Mouse (Mus musculus): Measurements from ENCODE around the gene Ctnna2.

Ctnna2 gene

DNA sequence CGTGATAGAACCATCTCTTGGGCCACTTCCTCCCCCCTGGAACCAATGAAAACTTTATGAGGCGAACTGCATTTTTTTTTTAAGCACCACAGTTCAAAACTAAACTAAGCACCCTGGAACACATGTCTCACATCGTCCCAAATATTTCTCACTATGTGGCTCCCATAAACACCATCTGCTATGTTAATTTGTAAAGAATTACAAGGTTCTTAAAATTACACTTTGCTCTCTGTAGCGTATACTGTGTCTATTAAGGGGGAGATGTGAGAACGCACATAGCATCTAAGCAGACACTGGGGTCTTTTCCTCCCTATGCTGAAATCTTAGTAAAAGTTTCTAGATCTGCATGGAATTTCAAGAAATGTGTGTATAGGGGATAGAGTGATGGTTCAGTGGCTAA, 822.5 kb downstream of the Ctnna2 start:
- DNase-seq (ENCODE audit: low spot score in 2 of 2): no peak

DNA sequence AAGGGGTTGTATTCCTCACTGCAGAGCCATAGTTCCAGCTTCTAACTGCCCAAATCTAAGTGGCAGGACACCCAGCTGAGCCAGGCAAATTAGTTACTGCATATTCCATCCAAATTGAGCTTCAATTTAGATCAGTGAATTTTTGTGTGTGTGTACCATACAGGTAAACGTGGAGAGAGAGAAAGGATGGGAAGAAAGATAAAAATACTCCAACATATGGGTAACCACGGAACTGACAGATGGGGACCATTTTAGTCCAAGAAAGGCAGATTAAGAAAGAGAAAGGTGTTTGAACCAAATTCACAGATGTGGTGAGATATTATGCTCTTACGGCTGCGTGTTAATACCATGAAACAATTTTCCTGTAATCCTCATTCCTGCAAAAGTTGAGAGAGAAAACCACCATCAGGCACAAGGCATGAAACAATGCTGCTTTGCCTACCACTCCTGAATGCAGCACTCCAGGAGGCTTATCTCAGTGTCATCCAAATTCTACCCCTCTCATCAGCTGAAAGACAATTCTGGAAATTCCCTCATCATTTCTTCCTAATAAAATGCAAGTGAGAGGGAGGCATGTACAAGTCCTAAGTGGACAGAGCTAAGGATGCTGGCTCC, 840.1 kb downstream of the Ctnna2 start:
- no peak for DNase-seq (ENCODE audit: low spot score in 2 of 2)

DNA sequence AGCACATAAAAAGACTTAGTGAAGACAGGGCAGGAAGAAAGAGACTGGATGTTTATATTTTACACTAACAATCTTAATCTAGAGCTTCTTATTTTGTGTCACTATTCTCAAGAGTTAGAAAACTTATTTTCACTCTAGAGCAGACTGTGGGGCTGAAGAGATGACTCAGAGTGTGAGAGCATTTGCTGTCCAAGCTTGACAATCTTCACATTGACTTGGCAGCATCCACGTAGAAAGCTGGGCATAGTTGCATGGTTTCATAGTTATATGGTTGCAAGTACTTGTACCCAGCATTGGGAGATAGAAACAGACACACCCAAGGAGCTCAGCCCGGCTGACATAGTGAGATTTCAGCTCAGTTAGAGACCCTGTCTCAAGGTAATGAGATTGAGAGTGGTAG, 858.6 kb downstream of the Ctnna2 start:
- peak in 1 of 2 experiments; percentile 9 for DNase-seq (ENCODE audit: low spot score in 2 of 2)

DNA sequence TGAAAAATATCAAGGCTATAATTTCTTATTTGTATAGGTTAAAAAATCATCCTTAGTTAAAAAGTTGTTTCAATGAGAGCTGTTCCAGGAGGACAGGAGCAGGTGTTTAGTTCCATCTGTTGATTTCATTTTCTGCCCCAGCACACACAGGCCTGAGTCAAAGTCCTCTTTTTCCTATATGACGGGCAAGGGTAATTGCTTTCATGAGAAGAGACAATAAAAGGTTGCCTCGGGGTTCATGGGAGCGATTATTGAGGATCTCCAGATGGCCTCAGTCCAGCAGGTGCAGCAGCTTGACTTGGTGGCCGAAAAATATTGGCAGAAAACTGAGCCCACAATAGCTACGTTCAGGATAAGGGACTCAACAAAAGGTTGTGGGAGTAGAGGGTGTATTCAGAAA, 859.0 kb downstream of the Ctnna2 start:
- DNase-seq (ENCODE audit: low spot score in 2 of 2): no peak

DNA sequence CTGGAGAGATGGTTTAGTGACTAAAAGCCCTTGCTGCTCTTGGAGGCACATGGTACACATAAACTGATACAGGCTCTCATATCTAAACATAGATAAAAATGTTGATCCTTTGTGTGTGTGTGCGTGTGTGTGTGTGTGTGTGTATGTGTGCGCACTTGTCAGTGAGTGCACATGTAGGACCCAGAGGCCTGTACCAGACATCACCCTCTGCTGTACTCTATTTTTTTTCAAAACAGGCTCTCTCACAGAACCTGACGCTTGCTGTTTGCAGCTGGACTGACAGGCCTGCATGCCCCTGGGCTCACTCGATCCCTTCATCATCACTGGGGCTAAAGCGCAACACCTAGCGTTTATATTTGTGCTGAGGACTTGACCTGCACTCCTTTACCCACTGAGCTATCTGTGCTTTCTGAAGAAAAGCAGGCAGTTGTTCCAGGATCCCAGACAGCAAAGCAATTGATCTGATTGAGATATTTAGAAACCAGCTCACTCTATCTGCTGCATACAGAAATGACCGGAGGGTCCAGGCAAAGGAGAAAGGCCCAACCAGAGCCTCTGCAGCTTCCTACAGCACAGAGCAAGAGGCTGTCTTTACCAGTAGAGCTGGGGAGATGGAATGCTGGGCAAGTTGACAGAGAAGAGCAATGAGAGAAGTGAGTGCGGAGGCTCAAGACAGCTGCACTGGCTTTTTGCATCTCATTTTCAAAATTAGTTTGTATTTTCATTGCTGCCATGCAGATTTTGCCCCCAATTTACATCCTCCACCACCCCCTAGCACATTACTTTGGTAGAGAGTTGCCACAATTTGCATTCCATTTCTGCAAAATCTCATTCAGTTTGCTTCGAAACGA, 870.2 kb downstream of the Ctnna2 start:
- DNase-seq (ENCODE audit: low spot score in 2 of 2): peak in 1 of 2 experiments; percentile 8

DNA sequence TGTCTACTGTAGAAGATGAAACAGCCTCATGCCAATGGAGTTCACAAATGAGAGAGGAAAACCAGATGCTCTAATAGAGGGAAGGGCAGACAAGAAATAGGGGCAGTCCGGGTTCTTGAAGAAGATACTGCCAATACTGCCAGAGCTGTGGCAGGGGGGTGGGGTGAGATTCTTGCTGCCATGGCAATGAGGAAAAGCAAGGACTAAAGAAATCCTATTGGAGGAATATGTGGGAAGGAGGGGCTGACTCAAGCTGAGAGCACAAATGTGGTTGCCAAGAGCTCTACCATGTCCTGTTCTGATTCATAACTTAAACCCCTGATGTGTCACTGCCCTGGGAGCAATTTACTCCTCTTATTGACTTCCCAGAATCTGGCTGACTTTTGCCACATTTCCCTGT, 878.5 kb downstream of the Ctnna2 start:
- DNase-seq (ENCODE audit: low spot score in 2 of 2): peak in 1 of 2 experiments; percentile 15

DNA sequence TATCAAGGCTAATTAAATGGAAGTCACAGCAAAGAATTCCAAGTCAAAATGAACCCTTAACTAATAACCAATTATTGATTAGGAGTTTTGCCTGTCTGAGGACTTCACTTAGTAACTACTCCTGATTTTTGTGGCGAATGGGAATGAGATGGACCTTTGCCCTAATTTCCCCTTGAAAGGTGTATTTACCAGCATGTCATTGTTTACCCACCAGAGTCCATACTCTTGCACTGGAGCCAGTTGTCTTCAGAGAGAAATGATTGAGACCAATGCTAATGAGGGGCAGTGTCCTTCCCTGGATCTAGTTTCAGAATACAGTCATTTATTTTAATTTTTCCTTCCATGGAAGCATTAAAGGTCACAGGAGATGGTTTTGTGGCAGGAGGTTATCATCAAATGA, 881.0 kb downstream of the Ctnna2 start:
- DNase-seq (ENCODE audit: low spot score in 2 of 2): no peak

DNA sequence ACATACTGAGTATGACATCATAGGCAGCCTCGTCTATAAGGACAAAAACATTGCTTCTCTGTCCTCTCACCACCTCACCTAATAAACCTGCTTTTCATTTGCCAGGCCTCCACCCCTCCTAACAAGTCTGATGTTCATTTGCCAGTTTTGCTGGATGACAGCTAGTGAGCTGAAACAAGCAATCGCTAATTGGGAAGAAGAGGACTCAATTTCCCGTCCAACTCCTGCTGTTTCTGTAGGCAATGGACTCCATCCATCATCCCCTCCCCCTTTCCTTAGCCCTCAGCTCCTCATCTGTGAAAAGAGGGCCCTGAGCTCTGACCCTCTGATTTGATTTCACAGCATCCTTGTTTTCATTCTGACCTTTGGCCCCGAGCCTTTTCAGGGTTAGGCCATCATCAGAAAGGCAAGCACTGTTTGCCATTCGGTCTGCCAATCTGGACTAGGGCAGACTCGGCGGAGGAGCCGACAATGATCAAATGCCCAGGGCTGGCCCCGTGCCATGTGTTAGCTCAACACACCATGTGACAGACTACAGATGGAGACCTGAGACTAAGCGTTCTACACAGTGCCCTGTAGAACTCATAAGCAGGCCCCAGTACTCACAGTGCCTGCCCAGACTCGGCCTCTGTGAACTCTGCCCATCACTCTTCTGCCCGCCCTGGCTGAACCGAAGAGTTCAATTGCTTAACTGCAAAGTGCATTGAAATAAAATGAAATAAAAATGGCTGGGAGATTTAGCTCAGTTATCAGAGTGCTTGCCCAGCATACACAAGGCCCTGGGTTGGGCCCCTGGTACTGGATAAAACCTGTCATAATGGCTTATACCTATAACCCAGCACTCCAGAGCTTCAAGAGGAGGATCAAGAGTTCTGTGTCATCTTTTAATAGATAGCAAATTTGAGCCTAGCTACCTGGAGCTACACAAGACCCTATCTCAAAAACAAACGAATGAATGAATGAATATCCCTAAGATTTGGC, 903.8 kb downstream of the Ctnna2 start:
- DNase-seq (ENCODE audit: low spot score in 2 of 2): peak; percentile 41 to 42

DNA sequence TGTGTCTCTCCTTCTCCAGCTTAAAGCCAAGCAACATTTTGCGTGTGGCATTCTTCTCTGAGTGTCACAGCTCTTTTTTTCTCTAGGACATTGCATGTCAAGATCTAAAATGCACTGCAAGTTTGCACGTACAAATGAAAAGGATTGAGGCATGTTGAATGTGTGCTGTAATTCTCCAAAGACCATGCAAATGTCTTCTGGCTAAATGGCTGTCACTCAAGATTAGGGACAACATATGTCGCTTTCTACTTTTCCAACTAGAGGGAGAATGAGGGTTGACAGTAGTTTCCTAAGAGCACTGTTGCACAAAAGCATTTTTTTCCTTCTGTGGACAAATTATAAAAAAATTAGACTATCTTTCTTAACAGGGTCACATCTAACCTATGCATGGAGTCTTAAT, 909.9 kb downstream of the Ctnna2 start:
- no peak for DNase-seq (ENCODE audit: low spot score in 2 of 2)

DNA sequence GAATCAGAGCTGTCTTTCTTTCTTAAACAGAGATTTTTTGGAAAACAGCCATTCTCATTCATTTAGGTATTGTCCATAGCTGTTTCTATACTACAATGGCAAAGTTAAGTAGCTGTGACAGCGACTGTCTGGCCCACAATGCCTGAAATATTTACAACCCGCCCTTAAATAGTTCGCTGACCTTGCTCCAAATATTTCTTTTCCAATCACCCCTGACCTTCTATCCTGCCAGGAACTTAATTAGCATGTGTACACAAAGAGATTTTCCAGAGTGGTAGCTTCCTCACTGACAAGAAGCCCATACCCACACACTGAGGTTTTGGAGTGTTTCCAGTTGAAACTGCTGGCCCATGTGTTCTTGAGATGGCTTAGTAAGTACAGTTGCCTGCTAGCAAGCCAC, 928.8 kb downstream of the Ctnna2 start:
- no peak for DNase-seq (ENCODE audit: low spot score in 2 of 2)

DNA sequence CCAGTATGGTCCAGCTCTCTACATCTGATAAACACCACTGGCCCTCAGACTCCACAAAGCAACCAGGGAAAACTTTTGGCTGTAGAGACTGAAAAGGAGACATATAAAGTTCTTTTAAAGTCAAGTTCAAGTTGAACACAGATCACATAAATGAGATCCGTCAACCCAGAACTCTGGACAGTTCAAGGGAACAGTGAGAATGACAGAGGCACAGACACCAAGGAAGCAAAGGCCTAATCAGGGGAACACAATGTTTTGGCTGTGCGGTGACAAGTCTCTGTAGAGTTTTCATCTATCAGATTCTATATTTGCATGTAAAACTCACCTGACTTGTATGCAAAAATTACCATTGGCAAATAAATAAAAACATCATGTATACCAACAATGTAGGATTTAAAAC, 929.3 kb downstream of the Ctnna2 start:
- DNase-seq (ENCODE audit: low spot score in 2 of 2): no peak

DNA sequence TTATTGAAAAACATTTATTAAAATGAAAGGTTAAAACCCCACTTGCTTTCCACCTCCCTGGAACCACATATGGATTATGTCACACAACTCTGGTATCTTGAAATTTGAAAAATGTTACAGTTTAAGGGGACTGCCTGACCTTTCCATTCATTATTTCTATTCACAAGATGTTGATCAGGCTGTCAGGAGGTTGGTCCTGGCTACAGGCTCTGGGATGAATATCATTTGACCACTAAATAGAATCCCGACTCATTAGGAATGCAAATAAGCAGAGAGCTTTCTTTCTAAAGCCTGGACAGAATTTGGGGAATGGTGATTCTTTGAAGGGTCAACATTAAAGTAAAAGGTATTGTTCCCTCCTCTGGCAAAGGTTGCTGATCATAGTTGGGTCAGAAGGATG, 931.9 kb downstream of the Ctnna2 start:
- DNase-seq (ENCODE audit: low spot score in 2 of 2): no peak

DNA sequence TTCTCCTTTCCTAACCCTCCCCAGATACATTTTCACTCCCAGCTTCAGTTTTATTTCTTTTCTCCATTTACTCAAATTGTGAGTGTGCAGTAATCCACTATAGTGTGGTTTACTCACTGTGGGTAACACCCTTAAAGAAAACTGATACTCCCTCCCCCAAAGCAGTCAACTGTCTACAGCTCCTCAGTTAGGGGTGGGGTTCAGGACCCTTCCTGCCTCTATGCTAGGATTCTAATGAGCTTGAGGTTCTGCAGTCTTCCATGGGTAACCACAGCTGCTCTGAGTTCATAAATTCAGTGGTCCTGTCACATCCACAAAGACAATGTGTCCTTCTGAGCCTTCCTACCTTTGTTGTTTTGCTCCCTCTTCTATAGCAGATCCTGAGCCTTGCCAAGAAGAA, 954.4 kb downstream of the Ctnna2 start:
- no peak for DNase-seq (ENCODE audit: low spot score in 2 of 2)

- no peak for DNase-seq (ENCODE audit: low spot score in 2 of 2)
Measured at GRCm38 (mm10) chr6:77013194-77013593, 966.3 kb downstream of the Ctnna2 start.

DNA sequence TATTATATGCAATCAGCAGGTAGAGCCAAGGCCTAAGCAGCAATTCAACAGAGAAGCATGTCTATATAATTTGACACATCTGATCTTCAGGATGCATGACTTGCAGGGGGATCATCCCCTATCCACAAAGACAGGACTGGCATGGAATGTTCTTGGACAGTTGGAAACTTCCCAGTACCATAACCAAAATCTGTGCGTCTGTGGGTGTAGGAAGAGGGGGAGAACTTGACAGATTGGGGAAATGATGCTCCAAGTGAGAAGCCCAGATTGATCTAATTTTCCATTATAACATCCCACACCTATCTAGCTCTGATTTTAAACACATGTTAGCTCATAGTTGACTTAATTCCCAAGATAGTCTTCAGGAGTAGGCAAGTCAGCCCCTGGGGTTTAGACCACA, 968.5 kb downstream of the Ctnna2 start:
- DNase-seq (ENCODE audit: low spot score in 2 of 2): no peak

- no peak for DNase-seq (ENCODE audit: low spot score in 2 of 2)
Measured at GRCm38 (mm10) chr6:76992128-76992527, 987.4 kb downstream of the Ctnna2 start.

- DNase-seq (ENCODE audit: low spot score in 2 of 2): peak in 1 of 2 experiments; percentile 23
Measured at GRCm38 (mm10) chr6:76984773-76985172, 994.7 kb downstream of the Ctnna2 start.

DNA sequence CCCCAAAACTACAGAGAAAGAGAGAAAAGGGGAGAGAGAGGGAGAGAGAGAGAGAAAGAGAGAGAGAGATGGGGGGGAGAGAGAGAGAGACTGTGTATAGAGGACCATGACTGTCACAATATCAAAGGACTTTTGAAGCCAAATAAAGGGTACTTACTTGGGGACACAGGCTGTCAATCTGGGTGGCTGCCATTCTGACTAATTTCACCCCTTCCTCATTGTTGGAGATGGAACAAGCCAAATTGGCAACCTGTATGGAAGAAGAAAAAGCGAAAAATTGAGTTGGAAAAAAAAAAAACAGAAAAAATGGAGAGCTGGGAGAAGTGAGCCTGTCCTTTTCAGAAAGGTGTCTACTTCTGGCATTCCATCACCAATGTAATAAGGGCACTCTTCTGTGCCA, 997.8 kb downstream of the Ctnna2 start:
- no peak for DNase-seq (ENCODE audit: low spot score in 2 of 2)

DNA sequence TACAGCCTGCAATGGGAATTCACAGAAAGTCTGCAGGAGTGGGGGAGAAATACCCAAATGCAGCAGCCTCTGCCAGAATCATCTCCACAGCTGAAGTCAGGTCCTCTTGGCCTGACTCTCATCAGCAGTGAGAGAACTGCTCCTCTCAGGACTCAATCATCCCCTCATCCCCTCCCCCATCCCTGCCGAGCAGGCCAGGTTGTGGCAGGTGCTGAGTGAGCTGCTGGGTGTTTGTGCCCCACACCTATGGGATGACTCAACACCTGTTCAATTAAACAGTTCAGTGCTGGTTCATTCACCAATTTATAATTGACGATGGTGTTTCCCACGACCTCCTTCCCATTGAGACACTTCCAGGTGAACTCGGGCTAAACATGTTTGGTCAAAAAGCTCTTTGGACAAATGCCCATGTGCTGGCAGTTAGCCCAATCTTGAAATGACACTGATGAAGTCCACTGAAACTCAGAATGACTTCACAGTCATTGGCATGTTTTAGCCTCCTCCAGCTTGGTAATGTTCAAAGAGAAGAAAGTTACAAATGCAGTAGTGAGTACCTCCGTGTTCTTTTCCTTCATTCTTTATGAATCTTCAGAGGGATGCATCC, 1000.1 kb downstream of the Ctnna2 start:
- DNase-seq (ENCODE audit: low spot score in 2 of 2): no peak

GRCm38 (mm10) chr6:76977817-76978216, 1001.7 kb downstream of the Ctnna2 start:
- no peak for DNase-seq (ENCODE audit: low spot score in 2 of 2)

DNA sequence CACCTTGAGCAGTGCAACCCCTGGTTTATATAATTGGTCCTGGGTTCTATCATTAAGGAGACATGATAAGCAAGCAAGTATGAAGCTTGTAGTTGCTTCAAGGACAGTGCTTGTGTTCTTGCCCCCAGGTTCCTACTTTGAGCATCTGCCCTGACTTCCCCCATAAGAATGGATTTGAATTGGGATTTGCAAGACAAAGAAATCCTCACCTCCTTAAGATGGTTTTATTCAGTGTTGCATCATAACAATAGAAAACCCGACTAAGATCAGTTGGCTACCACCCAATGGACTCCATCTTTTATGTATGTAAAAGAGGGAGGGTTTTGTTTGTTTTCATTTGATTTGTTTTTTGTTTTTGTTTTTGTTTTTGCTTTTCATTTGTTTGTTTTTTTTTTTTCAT, 1005.2 kb downstream of the Ctnna2 start:
- no peak for DNase-seq (ENCODE audit: low spot score in 2 of 2)

- DNase-seq (ENCODE audit: low spot score in 2 of 2): peak in 1 of 2 experiments; percentile 14
Measured at GRCm38 (mm10) chr6:76964998-76965432, 1014.5 kb downstream of the Ctnna2 start.
